Mouse (Mus musculus) midbrain, embryonic 16.5 days (tissue): ENCODE measurements at regions not wholly inside any gene's neighbourhood (a gene's known extent, or its start where the extent isn't known, plus 50 kb on each side); places are given as distances from the start of the nearest gene placed in this dataset.
A peak's percentile ranks its signal among the peaks of the same experiment; 100 is the strongest.
"Not testable (repeated sequence)": the region's sequence is repeated elsewhere in the genome, so short reads cannot be mapped to it uniquely, and the experiment has no call there.

Experiments
- ATAC-seq: fragments of 200-750 bp; cut with Nextera tagmentation; 2 replicates; pipeline ENCODE4 v1.8.0; 2017; ENCODE audit warnings: moderate TSS enrichment
- H3K27ac ChIP-seq: fragments of 300-500 bp; sonication (generic); 2 replicates; pipeline ENCODE4 v1.5.1; 2014; ENCODE audit warnings: mild to moderate bottlenecking, low read length, mixed read lengths
- H3K27me3 ChIP-seq: fragments of 300-500 bp; sonication (generic); 2 replicates; pipeline ENCODE4 v1.6.1; 2014; ENCODE audit warnings: low read depth, low read length, mixed read lengths; ENCODE audit not compliant: control insufficient read depth, insufficient read depth
- H3K36me3 ChIP-seq: fragments of 300-500 bp; sonication (generic); 2 replicates; pipeline ENCODE4 v1.6.1; 2014; ENCODE audit warnings: mild to moderate bottlenecking, low read length, moderate library complexity, mixed read lengths; ENCODE audit not compliant: control insufficient read depth, insufficient read depth
- H3K4me1 ChIP-seq: fragments of 300-500 bp; sonication (generic); 2 replicates; pipeline ENCODE4 v1.6.1; 2014; ENCODE audit warnings: mild to moderate bottlenecking, low read length, mixed read lengths; ENCODE audit not compliant: control insufficient read depth, insufficient read depth
- H3K4me2 ChIP-seq: fragments of 300-500 bp; sonication (generic); 2 replicates; pipeline ENCODE4 v1.6.1; 2014; ENCODE audit warnings: mild to moderate bottlenecking, low read length, mixed read lengths
- H3K4me3 ChIP-seq: fragments of 300-500 bp; sonication (generic); 2 replicates; pipeline ENCODE4 v1.5.1; 2014; ENCODE audit warnings: low read depth, mild to moderate bottlenecking, low read length, moderate library complexity, mixed read lengths
- H3K9ac ChIP-seq: fragments of 300-500 bp; sonication (generic); 2 replicates; pipeline ENCODE4 v1.6.1; 2014; ENCODE audit warnings: low read depth, low read length, mixed read lengths
- H3K9me3 ChIP-seq: fragments of 300-500 bp; sonication (generic); replicated peaks from 2 replicates; pipeline ENCODE4 v1.6.1; 2014; ENCODE audit warnings: mild to moderate bottlenecking, low read length, mixed read lengths; ENCODE audit not compliant: control insufficient read depth, poor library complexity, severe bottlenecking
- WGBS: fragments of 180-500 bp; shearing (Covaris S2); extraction: QIAGEN DNeasy Blood & Tissue Kit; methylation state at CpG from one replicate; pipeline ENCODE4 v1.1.7; 2014; 5-methylcytosine and 5-hydroxymethylcytosine counted together

DNA sequence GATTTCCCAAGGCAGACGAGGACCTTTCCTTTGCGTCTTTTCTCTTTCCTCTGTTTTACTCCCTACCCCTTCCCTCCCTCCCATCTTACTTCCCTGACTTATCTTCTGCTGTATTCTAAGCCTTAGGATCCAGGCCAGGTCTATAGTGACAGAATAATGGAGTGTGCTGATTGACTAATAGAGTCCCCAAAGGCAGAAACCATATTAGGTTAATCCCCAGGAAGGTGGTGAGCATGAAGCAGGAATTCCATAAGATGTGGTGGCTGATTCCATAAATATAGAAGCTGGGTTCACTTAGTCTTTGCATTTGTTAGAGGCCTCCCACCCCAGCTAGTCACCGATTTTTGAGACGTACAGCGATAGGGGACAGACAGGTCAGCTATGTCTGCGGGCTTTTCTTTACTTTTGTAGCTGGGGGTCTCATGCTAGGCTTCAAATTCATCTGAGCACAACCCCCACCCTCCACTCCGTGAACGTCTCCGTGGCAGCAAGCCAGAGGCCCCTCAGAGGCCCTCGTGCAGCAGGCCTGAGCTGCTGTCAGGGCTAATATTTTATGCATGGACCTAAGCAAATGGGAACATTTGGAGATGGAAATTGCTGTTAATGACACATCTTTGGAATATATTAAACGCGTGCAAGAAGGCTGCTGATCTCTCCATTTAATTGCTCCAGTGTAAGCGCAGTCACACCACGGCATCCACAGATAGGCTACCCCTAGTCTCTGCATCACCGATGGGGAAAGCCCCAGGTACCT, 145.8 kb upstream of the Rtl1 start:
- Histone ChIP-seq H3K27ac (peak overlapping the region; percentile 43), H3K36me3 (peaks cover 14% of the 10 kb centered on the region)
- peak; percentile 46 for ATAC-seq

DNA sequence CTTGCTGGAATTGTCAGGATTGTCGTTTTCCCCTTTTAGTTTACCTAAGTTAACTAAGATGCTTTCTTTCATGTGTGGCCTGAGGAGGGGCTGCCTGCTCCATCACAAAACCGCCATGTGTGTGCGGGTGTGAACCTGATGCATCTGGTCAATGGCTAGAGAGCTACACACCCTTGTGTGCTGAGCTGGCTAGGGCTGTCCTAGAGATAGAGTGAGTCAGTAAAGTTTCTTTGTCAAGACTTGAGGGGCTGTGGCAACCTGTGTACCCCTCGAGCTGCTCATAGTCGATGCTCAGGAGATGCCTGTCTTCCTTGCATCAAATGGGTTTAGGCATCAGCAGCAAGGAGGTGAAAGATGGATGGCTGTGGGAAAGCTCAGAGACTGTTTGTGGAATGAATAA, 147.1 kb upstream of the Rtl1 start:
- no peaks in the 10 kb centered on the region for H3K27me3 ChIP-seq
- no peaks in the 10 kb centered on the region for H3K9me3 ChIP-seq
- no peak overlapping the region for H3K4me2 ChIP-seq
- H3K36me3 ChIP-seq: peaks cover 9% of the 10 kb centered on the region
- H3K4me1 ChIP-seq: peaks cover 25% of the 10 kb centered on the region
- WGBS: 89% methylated on average over 5 of the region's 5 CpGs
- H3K27ac ChIP-seq: no peak overlapping the region
- no peak for ATAC-seq
- no peak overlapping the region for H3K4me3 ChIP-seq
- H3K9ac ChIP-seq: no peak overlapping the region

More for the DNA sequence above, 145.8 kb upstream of the Rtl1 start:
- H3K4me1 ChIP-seq: peaks cover 25% of the 10 kb centered on the region
- H3K4me3 ChIP-seq: no peak overlapping the region
- no peak overlapping the region for H3K9ac ChIP-seq
- H3K27me3 ChIP-seq: no peaks in the 10 kb centered on the region
- 17% methylated on average over 15 of the region's 15 CpGs for WGBS
- H3K4me2 ChIP-seq: no peak overlapping the region
- no peaks in the 10 kb centered on the region for H3K9me3 ChIP-seq

DNA sequence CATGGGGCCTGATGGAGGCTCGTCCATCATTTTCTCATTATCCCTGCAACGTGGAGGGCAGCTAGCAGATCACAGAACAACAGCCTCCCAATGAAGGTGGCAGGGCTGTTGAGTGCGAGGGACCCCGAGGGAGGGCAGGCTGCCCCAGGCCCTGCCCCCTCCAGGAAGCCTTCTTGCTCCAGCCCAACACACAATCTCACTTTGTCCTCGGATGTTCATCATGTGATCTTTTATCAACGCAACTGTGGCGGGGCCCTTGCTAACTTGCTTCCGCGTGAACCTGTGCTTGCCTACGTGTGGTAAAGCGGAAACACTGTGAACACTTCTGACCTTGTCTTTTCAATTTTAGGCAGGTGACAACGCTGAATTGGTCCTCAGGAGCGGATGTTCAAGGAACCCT, 147.6 kb upstream of the Rtl1 start:
- WGBS: 79% methylated on average over 13 of the region's 13 CpGs
- no peak overlapping the region for H3K4me2 ChIP-seq
- no peaks in the 10 kb centered on the region for H3K27me3 ChIP-seq
- no peaks in the 10 kb centered on the region for H3K9me3 ChIP-seq
- ATAC-seq: no peak
- no peak overlapping the region for H3K9ac ChIP-seq
- H3K36me3 ChIP-seq: peaks cover 6% of the 10 kb centered on the region; the same call in 1 of the 2 replicates
- H3K4me3 ChIP-seq: no peak overlapping the region
- no peak overlapping the region for H3K27ac ChIP-seq
- H3K4me1 ChIP-seq: peaks cover 25% of the 10 kb centered on the region

DNA sequence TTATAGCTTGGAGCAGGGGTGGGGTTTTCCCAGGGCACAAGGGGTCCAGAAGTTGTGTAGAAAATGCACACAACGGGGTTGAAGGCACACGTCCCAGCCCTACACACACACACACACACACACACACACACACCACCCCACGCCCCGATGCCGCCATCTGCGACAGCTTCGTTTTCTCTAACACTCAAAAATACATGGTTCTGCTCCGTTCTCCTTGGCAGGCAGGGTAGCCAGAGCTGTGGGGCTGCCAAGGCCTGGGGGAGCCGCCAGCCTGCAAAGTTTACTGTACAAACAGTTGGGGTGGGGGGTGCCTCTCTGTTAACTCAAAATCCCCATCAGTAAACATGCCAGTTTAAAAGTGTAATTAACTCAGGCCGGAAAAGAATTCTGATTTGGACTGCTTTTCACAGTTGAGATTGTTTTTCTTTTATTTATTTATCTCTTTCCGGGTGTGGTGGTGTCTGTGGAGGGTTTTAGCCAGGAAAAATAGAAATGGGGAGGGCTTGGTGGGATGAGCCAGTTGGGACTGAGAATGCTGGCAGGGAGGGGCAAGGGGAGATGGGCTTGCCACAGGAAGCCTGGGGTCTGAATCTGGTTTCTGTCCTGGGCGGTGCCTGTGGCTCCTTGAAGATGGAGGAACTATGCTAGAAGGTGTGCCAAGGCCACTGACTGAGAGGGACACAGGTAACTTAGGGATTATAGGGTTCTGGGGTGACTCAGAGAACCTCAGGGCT, 148.4 kb upstream of the Rtl1 start:
- no peaks in the 10 kb centered on the region for H3K27me3 ChIP-seq
- no peaks in the 10 kb centered on the region for H3K9me3 ChIP-seq
- H3K4me1 ChIP-seq: peaks cover 25% of the 10 kb centered on the region
- H3K4me2 ChIP-seq: no peak overlapping the region
- WGBS: 84% methylated on average over 12 of the region's 12 CpGs
- no peak overlapping the region for H3K27ac ChIP-seq
- no peak overlapping the region for H3K4me3 ChIP-seq
- ATAC-seq: no peak
- H3K9ac ChIP-seq: no peak overlapping the region
- H3K36me3 ChIP-seq: peaks cover 2% of the 10 kb centered on the region; the same call in 1 of the 2 replicates

DNA sequence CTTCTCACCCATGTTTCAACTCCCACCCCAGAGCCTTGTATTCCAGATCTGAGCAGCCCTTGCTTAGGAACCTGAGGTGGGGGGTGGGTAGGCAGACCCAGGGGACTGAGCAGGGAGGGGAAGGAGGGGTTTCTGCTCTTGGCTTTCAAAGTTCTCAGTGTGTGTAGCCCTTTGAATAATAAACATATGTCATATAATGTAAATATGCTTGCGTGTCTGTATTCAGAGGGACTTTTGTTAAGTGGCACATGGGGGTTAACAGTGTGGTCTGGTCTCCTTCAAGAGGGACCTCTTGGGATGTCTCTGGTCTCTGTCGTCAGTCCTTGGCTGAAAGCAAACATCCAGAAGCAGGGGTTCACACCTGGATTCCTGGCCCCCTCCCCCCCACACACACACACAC, 149.1 kb upstream of the Rtl1 start:
- peak; percentile 10; the same call in 1 of the 2 replicates for ATAC-seq
- Histone ChIP-seq H3K27me3 (no peaks in the 10 kb centered on the region), H3K9me3 (no peaks in the 10 kb centered on the region), H3K4me2 (peak overlapping the region; percentile 55), H3K36me3 (peaks cover 2% of the 10 kb centered on the region; the same call in 1 of the 2 replicates), H3K4me3 (peak overlapping the region; percentile 27; the same call in 1 of the 2 replicates), H3K27ac (peak overlapping the region; percentile 49; the same call in 1 of the 2 replicates), H3K4me1 (peaks cover 25% of the 10 kb centered on the region), H3K9ac (peak overlapping the region; percentile 61)
- WGBS: 23% methylated on average over 2 of the region's 2 CpGs

DNA sequence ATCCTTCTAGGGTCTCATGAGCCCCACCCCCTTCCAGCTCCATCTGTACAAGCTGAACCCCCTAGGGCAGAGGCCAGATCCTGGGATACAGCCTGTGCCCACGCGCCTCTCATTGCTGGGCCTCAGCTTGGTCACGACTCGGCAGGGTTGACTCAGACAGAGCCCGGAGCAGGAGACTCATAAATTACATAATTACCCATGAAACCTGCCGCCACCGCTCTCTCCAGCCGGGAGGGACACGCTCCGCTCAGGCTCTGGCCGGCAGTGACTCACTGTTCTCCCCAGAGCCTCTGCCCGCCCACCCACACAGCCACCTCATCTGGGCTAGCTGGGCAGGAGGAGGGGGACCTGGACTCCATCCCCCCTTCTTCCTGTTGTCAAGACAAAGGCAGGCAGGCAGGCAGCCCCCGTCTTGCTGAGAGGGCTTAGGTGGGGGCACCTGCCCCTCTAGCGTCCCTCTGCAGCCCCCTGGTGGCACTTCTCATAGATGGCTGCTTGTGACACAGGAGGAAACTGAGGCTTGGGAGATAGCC, 149.6 kb upstream of the Rtl1 start:
- Histone ChIP-seq H3K27ac (peak overlapping the region; percentile 49), H3K9me3 (no peaks in the 10 kb centered on the region), H3K36me3 (peaks cover 2% of the 10 kb centered on the region; the same call in 1 of the 2 replicates), H3K4me2 (peak overlapping the region; percentile 55), H3K27me3 (no peaks in the 10 kb centered on the region), H3K4me1 (peaks cover 25% of the 10 kb centered on the region), H3K9ac (peak overlapping the region; percentile 61), H3K4me3 (peak overlapping the region; percentile 27)
- peak; percentile 44 for ATAC-seq
- 3% methylated on average over 14 of the region's 14 CpGs for WGBS

DNA sequence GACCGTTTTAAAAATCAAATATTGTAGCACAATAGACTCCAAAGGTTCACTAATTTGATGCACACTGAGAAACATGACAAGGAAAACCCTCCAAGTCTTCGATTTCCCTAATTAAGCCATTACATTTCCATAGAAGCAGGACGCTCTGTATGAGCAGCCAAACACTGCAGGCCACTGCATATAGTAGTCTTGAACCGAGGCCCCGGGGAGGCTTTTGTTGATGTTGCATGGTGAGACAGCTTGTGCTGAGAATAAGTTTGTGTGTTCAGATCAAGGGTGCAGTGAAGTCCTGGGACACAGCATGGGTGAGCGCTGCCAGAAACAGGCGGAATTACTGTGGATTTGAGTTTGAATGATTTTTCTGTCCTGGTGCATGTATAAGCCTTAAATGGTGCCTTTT, 154.9 kb upstream of the Rtl1 start:
- H3K4me3 ChIP-seq: no peak overlapping the region
- H3K4me2 ChIP-seq: no peak overlapping the region
- no peaks in the 10 kb centered on the region for H3K36me3 ChIP-seq
- 66% methylated on average over 7 of the region's 7 CpGs for WGBS
- H3K4me1 ChIP-seq: peaks cover 3% of the 10 kb centered on the region; the same call in 1 of the 2 replicates
- no peaks in the 10 kb centered on the region for H3K27me3 ChIP-seq
- H3K9me3 ChIP-seq: peaks cover 3% of the 10 kb centered on the region; the same call in 1 of the 2 replicates
- no peak overlapping the region for H3K27ac ChIP-seq
- no peak for ATAC-seq
- no peak overlapping the region for H3K9ac ChIP-seq

DNA sequence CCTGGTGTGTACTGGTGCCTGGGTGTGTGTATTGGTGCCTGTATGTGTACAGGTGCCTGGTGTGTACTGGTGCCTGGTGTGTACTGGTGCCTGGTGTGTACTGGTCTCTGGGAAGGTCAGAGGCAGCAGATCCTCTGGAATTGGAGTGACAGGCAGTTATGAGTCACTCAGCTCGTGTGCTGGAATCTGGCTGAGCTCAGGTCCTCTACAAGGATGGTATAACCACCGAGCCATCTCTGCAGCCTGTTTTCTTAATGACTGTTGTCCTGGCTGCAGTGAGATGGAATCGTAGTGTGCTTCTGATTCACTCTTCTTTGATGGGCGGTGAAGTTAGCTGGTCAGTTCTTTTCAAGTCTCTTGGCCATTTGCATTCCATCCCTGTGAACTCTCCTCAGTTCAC, 164.2 kb upstream of the Rtl1 start:
- Histone ChIP-seq H3K4me3 (no peak overlapping the region), H3K27ac (no peak overlapping the region), H3K4me2 (no peak overlapping the region), H3K27me3 (no peaks in the 10 kb centered on the region), H3K4me1 (no peaks in the 10 kb centered on the region), H3K9ac (no peak overlapping the region), H3K36me3 (no peaks in the 10 kb centered on the region), H3K9me3 (no peaks in the 10 kb centered on the region)
- WGBS: 70% methylated on average over 4 of the region's 4 CpGs
- ATAC-seq: no peak

DNA sequence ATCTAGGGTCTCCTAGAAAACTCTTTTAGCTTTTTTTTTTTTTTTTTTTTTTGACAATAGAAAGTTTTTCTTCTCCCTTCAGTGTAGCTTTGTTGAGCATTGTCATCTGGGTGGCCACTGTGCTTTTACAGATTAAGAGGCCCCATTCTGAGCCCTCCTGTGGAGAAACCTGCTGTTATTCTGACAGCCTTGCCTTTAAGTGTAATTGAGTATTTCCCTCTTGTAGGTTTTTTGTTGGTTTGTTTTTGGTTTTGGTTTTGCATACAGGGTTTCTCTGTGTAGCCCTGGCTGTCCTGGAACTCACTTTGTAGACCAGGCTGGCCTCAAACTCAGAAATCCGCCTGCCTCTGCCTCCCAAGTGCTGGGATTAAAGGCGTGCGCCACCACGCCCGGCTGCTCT, 166.5 kb upstream of the Rtl1 start:
- not testable (repeated sequence) for H3K27me3 ChIP-seq, H3K9ac ChIP-seq, H3K4me3 ChIP-seq, H3K27ac ChIP-seq, H3K4me1 ChIP-seq, ATAC-seq, H3K4me2 ChIP-seq, H3K36me3 ChIP-seq, H3K9me3 ChIP-seq
- 88% methylated on average over 5 of the region's 5 CpGs for WGBS
